Mouse (Mus musculus): ENCODE data around the gene Smc6. TPM values are rescaled to one million over a fixed set of nuclear protein-coding genes. Genes with fewer than 3 reads are reported as not detected.

Smc6 gene
- total and polyA plus RNA-seq, 2 experiments from 2014 or later: 36.0 to 103 TPM

DNA sequence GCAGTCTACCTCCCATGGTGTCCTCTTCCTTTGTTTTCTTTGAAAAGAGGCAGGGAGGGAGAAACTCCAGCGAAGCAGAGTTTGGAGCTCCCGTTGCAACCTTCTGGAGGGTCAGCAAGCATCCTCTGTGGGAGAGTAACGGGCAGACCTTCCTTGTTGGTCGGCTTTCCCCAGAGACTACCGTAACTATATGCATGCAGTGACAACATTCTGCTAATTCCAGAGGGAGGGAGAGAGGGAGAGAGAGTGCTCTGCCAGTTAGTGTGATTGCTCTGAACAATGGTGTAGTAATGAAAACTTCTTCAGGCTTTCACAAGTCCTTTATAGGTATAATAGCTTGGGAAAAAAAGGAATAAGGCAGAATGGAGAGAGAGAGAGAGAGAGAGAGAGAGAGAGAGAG, 41.0 kb upstream of the Smc6 start:
- H3K4me3 ChIP-seq (ENCODE audit: low read depth, low read length): no peak overlapping the region
- no peaks in the 10 kb centered on the region for H3K36me3 ChIP-seq (ENCODE audit: insufficient read depth)
- no peak for DNase-seq
- H3K4me1 ChIP-seq (ENCODE audit: insufficient read depth): no peaks in the 10 kb centered on the region
- H3K9me3 ChIP-seq (ENCODE audit: low read length): no peaks in the 10 kb centered on the region
- no peak for ATAC-seq
- no peak overlapping the region for H3K4me2 ChIP-seq (ENCODE audit: low read depth)
- no peak overlapping the region for H3K27ac ChIP-seq (ENCODE audit: low read depth, low read length)
- no peaks in the 10 kb centered on the region for H3K27me3 ChIP-seq (ENCODE audit: insufficient read depth, low read length)
- 6% methylated on average over 5 of the region's 5 CpGs for WGBS
- H3K9ac ChIP-seq: no peak overlapping the region
- no peak for TF ChIP-seq CTCF (IDR thresholded peaks at IDR 0.05; ENCODE audit: low read depth)

DNA sequence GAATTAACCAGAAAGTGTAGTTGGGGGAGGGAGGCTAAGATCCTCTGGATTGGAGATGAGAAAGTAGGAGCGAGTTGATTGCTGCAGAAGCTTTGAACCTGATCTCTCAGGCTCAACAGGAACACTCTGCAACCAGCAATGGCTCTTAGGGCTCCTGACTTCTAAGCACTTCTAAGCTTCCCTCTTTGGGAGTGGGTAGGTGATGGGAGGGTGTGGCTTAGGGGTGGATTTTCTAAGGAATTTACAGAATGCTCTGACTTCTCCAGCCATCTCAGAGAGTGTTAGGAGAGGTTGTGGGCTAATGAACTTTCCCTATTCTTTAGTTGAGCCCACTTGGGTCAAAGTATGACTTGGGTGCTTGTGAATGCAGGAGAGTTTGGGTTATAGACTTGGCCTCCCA, 39.6 kb upstream of the Smc6 start:
- ATAC-seq (no peak), DNase-seq (no peak)
- no peaks in the 10 kb centered on the region for H3K9me3 ChIP-seq (ENCODE audit: low read length)
- TF ChIP-seq CTCF (IDR thresholded peaks at IDR 0.05; ENCODE audit: low read depth): no peak
- no peak overlapping the region for H3K9ac ChIP-seq
- no peak overlapping the region for H3K4me3 ChIP-seq (ENCODE audit: low read depth, low read length)
- no peak overlapping the region for H3K4me2 ChIP-seq (ENCODE audit: low read depth)
- no peak overlapping the region for H3K27ac ChIP-seq (ENCODE audit: low read depth, low read length)
- 39% methylated on average over 1 of the region's 1 CpGs for WGBS
- no peaks in the 10 kb centered on the region for H3K36me3 ChIP-seq (ENCODE audit: insufficient read depth)
- H3K27me3 ChIP-seq (ENCODE audit: insufficient read depth, low read length): no peaks in the 10 kb centered on the region
- H3K4me1 ChIP-seq (ENCODE audit: insufficient read depth): no peaks in the 10 kb centered on the region

DNA sequence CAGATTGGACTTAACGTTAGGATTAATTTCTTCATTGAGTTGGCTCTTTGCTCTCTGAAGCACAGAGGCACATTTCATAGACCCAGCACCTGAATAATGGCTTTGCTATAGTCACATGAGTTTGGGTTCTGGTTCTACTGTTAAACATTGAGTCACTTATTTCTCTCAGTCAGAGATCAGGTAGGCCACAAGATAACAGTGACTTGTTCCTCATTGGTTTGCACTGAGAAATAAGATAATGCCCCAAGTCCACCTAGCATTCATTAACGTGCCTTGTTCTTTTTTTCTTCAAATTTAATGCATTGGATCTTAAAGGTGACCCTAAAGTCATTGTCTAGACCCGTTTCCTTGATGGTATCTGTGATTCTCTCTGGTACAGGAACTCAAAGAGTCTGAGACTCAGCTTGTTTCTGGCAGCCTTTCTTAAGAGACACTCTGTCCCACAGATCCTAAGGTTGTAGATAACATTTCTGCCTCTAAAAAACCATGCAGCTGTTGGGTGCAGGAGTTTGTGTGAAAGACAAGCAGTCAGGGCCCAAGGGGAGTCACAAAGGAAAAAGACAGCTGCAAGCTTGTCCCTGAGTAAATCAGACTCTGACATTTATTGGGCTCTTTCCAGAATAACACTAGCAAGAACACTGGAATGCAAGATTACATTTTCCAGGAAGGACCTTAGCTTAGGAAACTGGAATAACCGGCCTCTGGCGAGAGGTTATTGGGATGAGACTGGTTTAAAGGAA, 39.0 kb upstream of the Smc6 start:
- no peak for ATAC-seq
- Histone ChIP-seq H3K27ac (ENCODE audit: low read depth, low read length) (no peak overlapping the region), H3K4me1 (ENCODE audit: insufficient read depth) (no peaks in the 10 kb centered on the region)

DNA sequence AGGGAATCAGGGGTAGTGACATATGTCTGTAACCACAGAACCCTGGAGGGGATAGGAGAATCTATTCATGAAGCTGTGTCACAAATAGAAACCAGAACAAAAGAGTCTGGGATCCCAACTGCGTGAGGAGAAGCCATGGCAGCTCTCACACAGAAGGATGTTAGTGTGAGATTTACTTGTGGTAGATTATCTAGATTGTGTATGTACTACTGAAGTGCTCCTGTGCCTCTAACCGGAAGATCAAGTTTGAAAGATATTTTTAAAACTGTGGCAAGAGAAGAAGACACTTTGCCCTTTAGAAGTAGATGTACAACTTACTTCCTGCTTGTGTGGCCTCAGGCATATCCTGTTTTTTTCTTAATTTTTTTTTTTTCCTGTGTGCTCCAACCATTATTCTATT, 35.4 kb upstream of the Smc6 start:
- no peak overlapping the region for H3K4me3 ChIP-seq (ENCODE audit: low read depth, low read length)
- ATAC-seq (no peak), DNase-seq (no peak)
- H3K4me1 ChIP-seq (ENCODE audit: insufficient read depth): no peaks in the 10 kb centered on the region
- TF ChIP-seq CTCF (IDR thresholded peaks at IDR 0.05; ENCODE audit: low read depth): no peak
- H3K9me3 ChIP-seq (ENCODE audit: low read length): no peaks in the 10 kb centered on the region
- no peaks in the 10 kb centered on the region for H3K36me3 ChIP-seq (ENCODE audit: insufficient read depth)
- no peaks in the 10 kb centered on the region for H3K27me3 ChIP-seq (ENCODE audit: insufficient read depth, low read length)
- no peak overlapping the region for H3K27ac ChIP-seq (ENCODE audit: low read depth, low read length)
- H3K4me2 ChIP-seq (ENCODE audit: low read depth): no peak overlapping the region
- no peak overlapping the region for H3K9ac ChIP-seq
- 70% methylated on average over 2 of the region's 2 CpGs for WGBS

More for the DNA sequence above, 39.0 kb upstream of the Smc6 start:
- DNase-seq: no peak
- no peak for TF ChIP-seq CTCF (IDR thresholded peaks at IDR 0.05; ENCODE audit: low read depth)
- Histone ChIP-seq H3K27me3 (ENCODE audit: insufficient read depth, low read length) (no peaks in the 10 kb centered on the region), H3K4me2 (ENCODE audit: low read depth) (no peak overlapping the region), H3K4me3 (ENCODE audit: low read depth, low read length) (no peak overlapping the region), H3K36me3 (ENCODE audit: insufficient read depth) (no peaks in the 10 kb centered on the region), H3K9me3 (ENCODE audit: low read length) (no peaks in the 10 kb centered on the region), H3K9ac (no peak overlapping the region)
- WGBS: 83% methylated on average over 5 of the region's 5 CpGs

DNA sequence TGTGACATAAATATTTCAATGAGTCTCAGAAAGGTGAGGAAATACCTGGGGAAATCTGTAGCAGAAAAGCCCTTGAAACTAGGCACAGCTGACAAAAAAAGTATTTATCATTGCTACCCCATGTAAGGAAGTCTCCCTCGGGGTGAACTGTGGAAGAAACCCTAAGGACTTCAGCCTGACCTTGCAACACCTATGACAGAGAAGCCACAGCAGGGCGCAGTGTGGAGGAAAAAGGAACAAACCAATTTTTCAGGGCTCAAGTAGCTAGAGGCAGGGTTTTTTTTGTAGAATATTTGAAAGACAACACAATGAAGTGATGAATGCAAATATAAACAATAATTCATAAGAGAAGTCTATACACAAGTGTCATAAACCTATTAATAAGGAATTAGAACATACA, 29.7 kb upstream of the Smc6 start:
- no peaks in the 10 kb centered on the region for H3K36me3 ChIP-seq (ENCODE audit: insufficient read depth)
- DNase-seq: no peak
- H3K27me3 ChIP-seq (ENCODE audit: insufficient read depth, low read length): no peaks in the 10 kb centered on the region
- H3K4me1 ChIP-seq (ENCODE audit: insufficient read depth): no peaks in the 10 kb centered on the region
- H3K9ac ChIP-seq: no peak overlapping the region
- H3K9me3 ChIP-seq (ENCODE audit: low read length): no peaks in the 10 kb centered on the region
- H3K4me3 ChIP-seq (ENCODE audit: low read depth, low read length): no peak overlapping the region
- H3K27ac ChIP-seq (ENCODE audit: low read depth, low read length): no peak overlapping the region
- no peak for ATAC-seq
- no peak overlapping the region for H3K4me2 ChIP-seq (ENCODE audit: low read depth)
- TF ChIP-seq CTCF (IDR thresholded peaks at IDR 0.05; ENCODE audit: low read depth): no peak
- 80% methylated on average over 2 of the region's 2 CpGs for WGBS

DNA sequence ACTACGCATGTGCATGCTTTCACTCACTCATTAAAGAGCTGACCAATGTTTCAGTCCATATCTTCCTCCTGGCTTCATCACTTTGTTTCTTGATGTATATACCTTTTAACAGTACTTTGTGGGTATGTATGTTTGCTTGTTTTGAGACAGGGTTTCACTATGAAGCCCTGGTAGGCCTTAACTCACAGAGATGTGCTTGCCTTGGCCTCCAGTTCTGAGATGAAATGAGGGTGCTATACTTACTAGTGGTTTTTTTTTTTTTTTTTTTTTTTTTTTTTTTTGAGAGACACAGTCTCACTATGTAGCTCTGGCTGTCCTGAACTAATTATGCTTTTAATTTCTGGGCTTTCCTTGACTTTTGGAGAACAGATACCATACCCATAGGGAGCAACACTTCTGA, 18.2 kb upstream of the Smc6 start:
- Histone ChIP-seq H3K36me3 (ENCODE audit: insufficient read depth) (no peaks in the 10 kb centered on the region), H3K27ac (ENCODE audit: low read depth, low read length) (no peak overlapping the region), H3K9me3 (ENCODE audit: low read length) (no peaks in the 10 kb centered on the region), H3K4me3 (ENCODE audit: low read depth, low read length) (no peak overlapping the region), H3K4me2 (ENCODE audit: low read depth) (no peak overlapping the region), H3K27me3 (ENCODE audit: insufficient read depth, low read length) (no peaks in the 10 kb centered on the region), H3K9ac (no peak overlapping the region), H3K4me1 (ENCODE audit: insufficient read depth) (no peaks in the 10 kb centered on the region)
- 96% methylated on average over 1 of the region's 1 CpGs for WGBS
- TF ChIP-seq CTCF (IDR thresholded peaks at IDR 0.05; ENCODE audit: low read depth): no peak
- DNase-seq: no peak
- ATAC-seq: no peak

DNA sequence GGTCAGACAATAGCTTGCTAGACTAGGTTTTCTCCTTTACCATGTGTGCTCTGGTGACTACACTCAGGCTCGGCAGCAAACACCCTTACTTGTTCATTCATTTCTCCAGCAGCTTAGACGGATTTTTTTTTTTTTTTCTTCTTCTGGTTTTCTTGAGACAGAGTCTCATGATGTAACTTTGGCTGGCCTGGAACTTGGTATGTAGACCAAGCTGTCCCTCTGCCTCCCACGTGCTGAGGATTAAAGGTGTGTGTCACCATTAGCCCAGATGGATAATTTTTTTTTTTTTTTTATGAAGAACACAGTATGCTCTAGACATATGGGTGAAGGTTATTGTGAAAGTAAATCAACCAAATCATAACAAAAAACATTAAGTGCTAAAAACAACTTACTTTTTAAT, 15.4 kb upstream of the Smc6 start:
- 82% methylated on average over 3 of the region's 3 CpGs for WGBS

More for the DNA sequence above, 15.4 kb upstream of the Smc6 start:
- no peaks in the 10 kb centered on the region for H3K36me3 ChIP-seq (ENCODE audit: insufficient read depth)
- no peaks in the 10 kb centered on the region for H3K27me3 ChIP-seq (ENCODE audit: insufficient read depth, low read length)
- no peak overlapping the region for H3K4me2 ChIP-seq (ENCODE audit: low read depth)
- no peak overlapping the region for H3K27ac ChIP-seq (ENCODE audit: low read depth, low read length)
- ATAC-seq: no peak
- no peak overlapping the region for H3K4me3 ChIP-seq (ENCODE audit: low read depth, low read length)
- no peaks in the 10 kb centered on the region for H3K9me3 ChIP-seq (ENCODE audit: low read length)
- H3K4me1 ChIP-seq (ENCODE audit: insufficient read depth): no peaks in the 10 kb centered on the region
- no peak for TF ChIP-seq CTCF (IDR thresholded peaks at IDR 0.05; ENCODE audit: low read depth)
- H3K9ac ChIP-seq: no peak overlapping the region
- DNase-seq: no peak
